Mouse (Mus musculus): ENCODE data around the gene Olfr1135. TPM values are rescaled to one million over a fixed set of nuclear protein-coding genes. Genes with fewer than 3 reads are reported as not detected.

Gene Olfr1135
- not detected for polyA plus RNA-seq (2014; fragmentation: Illumina TruSeq; extraction: RNeasy Lipid Tissue Mini Kit (QIAGEN cat#74804); ENCODE audit: low read depth, low replicate concordance)

DNA sequence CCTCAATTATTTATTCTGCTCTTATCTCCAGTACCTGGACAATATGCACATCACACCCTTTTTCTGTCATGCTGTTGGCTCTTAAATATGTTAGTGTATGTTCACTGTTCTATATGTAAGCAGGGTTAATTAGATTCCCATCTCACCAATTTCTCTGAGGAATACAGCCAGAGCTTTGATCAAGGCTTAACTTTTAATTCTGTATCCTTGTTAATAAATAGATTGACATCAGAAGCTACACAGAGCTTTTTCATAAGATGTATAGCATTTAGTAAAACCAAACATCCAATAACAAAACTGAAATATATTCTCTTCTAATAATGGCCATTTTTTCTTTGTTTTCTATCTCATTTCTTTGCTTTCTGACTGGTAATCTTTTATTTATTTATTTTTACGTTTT is at the start of gene Olfr1135:
Gene Olfr1135 (minus strand): TSS at position 101 of the 400 bp plus-strand sequence.

DNA sequence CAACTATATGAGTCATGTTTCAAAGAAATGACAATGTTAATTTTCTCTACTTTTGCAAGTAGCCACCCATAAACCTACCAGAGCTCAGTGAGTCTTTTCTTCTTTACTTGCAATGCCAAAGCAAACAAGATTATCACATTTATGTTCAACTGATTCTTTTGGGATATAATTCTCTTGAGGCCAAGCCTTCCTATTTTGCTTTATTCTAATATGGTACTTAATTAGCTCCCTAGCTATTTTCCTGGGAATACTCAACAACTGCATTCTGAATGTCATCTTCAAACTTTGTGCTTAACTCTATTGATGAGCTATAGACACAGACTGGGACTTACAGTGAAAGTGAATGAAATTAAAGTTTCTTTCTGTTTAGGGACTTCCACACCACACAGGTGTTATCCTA is 39.6 kb upstream of the Olfr1135 start, which contains the start of gene Olfr1137:
Gene Olfr1137 (minus strand): TSS at position 101 of the 400 bp plus-strand sequence.

DNA sequence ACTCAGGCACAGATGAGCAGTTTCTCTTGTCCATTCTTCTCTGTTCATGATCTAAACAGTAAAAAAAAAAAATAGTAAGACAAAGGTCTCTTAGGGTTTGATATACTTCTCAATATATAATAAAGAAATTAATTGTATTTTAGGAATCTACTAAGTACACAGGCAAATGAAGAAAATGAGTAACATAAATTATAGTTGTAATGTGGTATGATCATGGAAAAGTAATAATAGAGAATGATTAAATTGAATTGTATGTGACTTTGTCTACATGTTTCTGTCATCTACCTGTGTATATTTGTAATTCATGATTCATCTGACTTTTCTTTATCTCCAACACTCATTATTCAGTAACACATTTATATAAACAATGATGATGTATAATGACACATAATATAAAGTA is 20.4 kb upstream of the Olfr1135 start, which contains the start of gene Olfr1136:
Gene Olfr1136 (minus strand): TSS at position 101 of the 400 bp plus-strand sequence.

DNA sequence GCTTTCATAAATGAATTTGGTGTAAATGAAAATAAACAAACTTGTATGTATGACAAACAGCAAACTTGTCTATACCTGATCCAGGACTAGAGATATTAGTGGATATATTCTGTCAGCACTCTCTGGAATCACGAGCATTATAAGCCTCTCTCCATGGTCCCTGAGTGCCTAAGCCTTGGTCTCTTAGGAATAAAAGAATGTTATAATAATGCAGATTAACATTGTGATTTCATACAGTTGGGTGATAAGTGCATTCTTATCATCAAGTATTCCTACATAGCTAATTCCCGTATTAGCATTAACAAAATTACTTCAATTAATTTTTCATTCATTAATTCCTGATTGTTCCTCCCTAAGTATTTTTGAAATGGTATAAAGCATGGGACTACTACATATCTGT is 15.1 kb downstream of the Olfr1135 start, which contains the start of gene Olfr1134:
Gene Olfr1134 (minus strand): TSS at position 101 of the 400 bp plus-strand sequence.

DNA sequence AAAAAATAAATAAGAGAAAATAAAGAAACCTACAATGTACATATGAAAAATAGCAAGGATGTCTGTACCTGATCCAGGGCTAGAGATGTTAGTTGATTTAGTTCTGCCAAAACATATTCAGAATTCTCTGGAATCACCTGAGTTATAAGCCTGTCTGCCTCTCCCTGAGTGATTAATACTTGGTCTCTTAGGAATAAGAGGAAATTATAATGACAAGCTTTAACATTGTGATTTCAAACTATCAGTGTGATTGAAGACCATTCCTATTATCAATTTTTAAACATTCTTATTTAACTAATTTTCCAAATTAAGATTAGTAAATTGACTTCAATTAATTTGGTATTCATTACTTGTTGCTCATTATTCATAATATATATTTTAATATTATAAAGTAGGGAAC is 26.2 kb downstream of the Olfr1135 start, which contains the start of gene Olfr1133:
Gene Olfr1133 (minus strand): TSS at position 101 of the 400 bp plus-strand sequence.

DNA sequence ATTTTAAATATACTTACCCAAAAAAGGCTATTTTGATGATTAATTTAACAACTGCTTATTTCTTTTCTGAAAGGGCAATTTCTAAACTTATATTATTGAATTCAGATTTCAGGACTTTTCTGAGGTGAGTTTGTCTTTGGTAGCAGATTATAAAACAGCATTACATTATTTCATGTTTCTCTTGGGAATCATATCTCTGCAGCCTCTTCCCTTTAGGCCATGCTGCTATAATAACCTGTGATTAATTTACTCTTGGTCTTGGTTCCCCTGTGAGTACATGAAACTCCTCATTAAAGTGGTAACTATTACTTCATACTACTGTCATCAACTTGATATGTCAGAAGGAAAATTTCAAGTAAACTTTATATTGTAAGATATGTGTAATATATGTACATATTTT is 36.0 kb downstream of the Olfr1135 start, which contains the start of gene Olfr1132:
Gene Olfr1132 (minus strand): TSS at position 101 of the 400 bp plus-strand sequence.

DNA sequence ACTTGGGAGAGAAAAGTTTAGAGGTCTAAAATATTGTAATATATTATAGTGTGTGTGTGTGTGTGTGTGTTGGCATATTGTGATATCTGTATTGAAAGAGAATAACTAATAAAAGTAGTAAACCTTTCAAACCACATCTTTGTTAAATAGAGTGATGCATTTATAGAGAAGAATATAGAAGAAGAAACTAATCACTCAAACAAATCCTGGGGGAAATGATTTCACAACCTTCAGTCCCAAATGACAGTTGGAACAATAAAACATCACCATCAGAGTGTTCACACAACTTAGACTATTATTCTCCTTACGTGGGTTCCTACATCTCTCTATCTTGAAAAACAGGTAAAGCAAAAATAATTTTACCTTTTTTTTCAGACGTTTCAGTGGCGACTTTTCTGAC is 46.7 kb downstream of the Olfr1135 start, which contains the start of gene Olfr1131:
Gene Olfr1131 (plus strand): TSS at position 301 of the 400 bp plus-strand sequence.

Other genes with a start within 250 kb of the Olfr1135 start
- gene Olfr1124, start 243.4 kb downstream of the Olfr1135 start, polyA plus RNA-seq (2014; fragmentation: Illumina TruSeq; extraction: RNeasy Lipid Tissue Mini Kit (QIAGEN cat#74804); ENCODE audit: low read depth, low replicate concordance) = not detected
- not detected for gene Olfr1126, start 219.7 kb downstream of the Olfr1135 start, polyA plus RNA-seq (2014; fragmentation: Illumina TruSeq; extraction: RNeasy Lipid Tissue Mini Kit (QIAGEN cat#74804); ENCODE audit: low read depth, low replicate concordance)
- gene Pramel7, start 176.6 kb downstream of the Olfr1135 start, polyA plus RNA-seq (2014; fragmentation: Illumina TruSeq; extraction: RNeasy Lipid Tissue Mini Kit (QIAGEN cat#74804); ENCODE audit: low read depth, low replicate concordance) = not detected
- not detected for gene Pramel6, start 167.1 kb downstream of the Olfr1135 start, polyA plus RNA-seq (2014; fragmentation: Illumina TruSeq; extraction: RNeasy Lipid Tissue Mini Kit (QIAGEN cat#74804); ENCODE audit: low read depth, low replicate concordance)
- not detected for gene Olfr153, start 141.9 kb downstream of the Olfr1135 start, polyA plus RNA-seq (2014; fragmentation: Illumina TruSeq; extraction: RNeasy Lipid Tissue Mini Kit (QIAGEN cat#74804); ENCODE audit: low read depth, low replicate concordance)
- not detected for gene Olfr1128, start 128.1 kb downstream of the Olfr1135 start, polyA plus RNA-seq (2014; fragmentation: Illumina TruSeq; extraction: RNeasy Lipid Tissue Mini Kit (QIAGEN cat#74804); ENCODE audit: low read depth, low replicate concordance)
- not detected for gene Olfr1129, start 99.8 kb downstream of the Olfr1135 start, polyA plus RNA-seq (2014; fragmentation: Illumina TruSeq; extraction: RNeasy Lipid Tissue Mini Kit (QIAGEN cat#74804); ENCODE audit: low read depth, low replicate concordance)
- gene Olfr1130, start 67.5 kb downstream of the Olfr1135 start, polyA plus RNA-seq (2014; fragmentation: Illumina TruSeq; extraction: RNeasy Lipid Tissue Mini Kit (QIAGEN cat#74804); ENCODE audit: low read depth, low replicate concordance) = not detected
- not detected for gene Olfr1131, start 46.6 kb downstream of the Olfr1135 start, polyA plus RNA-seq (2014; fragmentation: Illumina TruSeq; extraction: RNeasy Lipid Tissue Mini Kit (QIAGEN cat#74804); ENCODE audit: low read depth, low replicate concordance)
- gene Olfr1132, start 36.1 kb downstream of the Olfr1135 start, polyA plus RNA-seq (2014; fragmentation: Illumina TruSeq; extraction: RNeasy Lipid Tissue Mini Kit (QIAGEN cat#74804); ENCODE audit: low read depth, low replicate concordance) = not detected
- not detected for gene Olfr1133, start 26.3 kb downstream of the Olfr1135 start, polyA plus RNA-seq (2014; fragmentation: Illumina TruSeq; extraction: RNeasy Lipid Tissue Mini Kit (QIAGEN cat#74804); ENCODE audit: low read depth, low replicate concordance)
- not detected for gene Olfr1134, start 15.2 kb downstream of the Olfr1135 start, polyA plus RNA-seq (2014; fragmentation: Illumina TruSeq; extraction: RNeasy Lipid Tissue Mini Kit (QIAGEN cat#74804); ENCODE audit: low read depth, low replicate concordance)
- not detected for gene Olfr1136, start 20.3 kb upstream of the Olfr1135 start, polyA plus RNA-seq (2014; fragmentation: Illumina TruSeq; extraction: RNeasy Lipid Tissue Mini Kit (QIAGEN cat#74804); ENCODE audit: low read depth, low replicate concordance)
- not detected for gene Olfr1137, start 39.5 kb upstream of the Olfr1135 start, polyA plus RNA-seq (2014; fragmentation: Illumina TruSeq; extraction: RNeasy Lipid Tissue Mini Kit (QIAGEN cat#74804); ENCODE audit: low read depth, low replicate concordance)
- gene Olfr1138, start 66.3 kb upstream of the Olfr1135 start, polyA plus RNA-seq (2014; fragmentation: Illumina TruSeq; extraction: RNeasy Lipid Tissue Mini Kit (QIAGEN cat#74804); ENCODE audit: low read depth, low replicate concordance) = not detected
- gene Olfr1140, start 70.1 kb upstream of the Olfr1135 start, polyA plus RNA-seq (2014; fragmentation: Illumina TruSeq; extraction: RNeasy Lipid Tissue Mini Kit (QIAGEN cat#74804); ENCODE audit: low read depth, low replicate concordance) = not detected
- not detected for gene Olfr1141, start 80.3 kb upstream of the Olfr1135 start, polyA plus RNA-seq (2014; fragmentation: Illumina TruSeq; extraction: RNeasy Lipid Tissue Mini Kit (QIAGEN cat#74804); ENCODE audit: low read depth, low replicate concordance)
- not detected for gene Olfr152, start 105.8 kb upstream of the Olfr1135 start, polyA plus RNA-seq (2014; fragmentation: Illumina TruSeq; extraction: RNeasy Lipid Tissue Mini Kit (QIAGEN cat#74804); ENCODE audit: low read depth, low replicate concordance)
- gene Olfr1143, start 126.9 kb upstream of the Olfr1135 start, polyA plus RNA-seq (2014; fragmentation: Illumina TruSeq; extraction: RNeasy Lipid Tissue Mini Kit (QIAGEN cat#74804); ENCODE audit: low read depth, low replicate concordance) = not detected
- not detected for gene Olfr1145, start 136.2 kb upstream of the Olfr1135 start, polyA plus RNA-seq (2014; fragmentation: Illumina TruSeq; extraction: RNeasy Lipid Tissue Mini Kit (QIAGEN cat#74804); ENCODE audit: low read depth, low replicate concordance)
- gene Olfr1148, start 156.9 kb upstream of the Olfr1135 start, polyA plus RNA-seq (2014; fragmentation: Illumina TruSeq; extraction: RNeasy Lipid Tissue Mini Kit (QIAGEN cat#74804); ENCODE audit: low read depth, low replicate concordance) = not detected
- gene Olfr1150-ps1, start 170.3 kb upstream of the Olfr1135 start, polyA plus RNA-seq (2014; fragmentation: Illumina TruSeq; extraction: RNeasy Lipid Tissue Mini Kit (QIAGEN cat#74804); ENCODE audit: low read depth, low replicate concordance) = not detected
- gene Olfr1151, start 182.2 kb upstream of the Olfr1135 start, polyA plus RNA-seq (2014; fragmentation: Illumina TruSeq; extraction: RNeasy Lipid Tissue Mini Kit (QIAGEN cat#74804); ENCODE audit: low read depth, low replicate concordance) = not detected
- not detected for gene Olfr1152, start 192.8 kb upstream of the Olfr1135 start, polyA plus RNA-seq (2014; fragmentation: Illumina TruSeq; extraction: RNeasy Lipid Tissue Mini Kit (QIAGEN cat#74804); ENCODE audit: low read depth, low replicate concordance)
- not detected for gene Olfr1153, start 221.3 kb upstream of the Olfr1135 start, polyA plus RNA-seq (2014; fragmentation: Illumina TruSeq; extraction: RNeasy Lipid Tissue Mini Kit (QIAGEN cat#74804); ENCODE audit: low read depth, low replicate concordance)
- gene Olfr1154, start 231.5 kb upstream of the Olfr1135 start, polyA plus RNA-seq (2014; fragmentation: Illumina TruSeq; extraction: RNeasy Lipid Tissue Mini Kit (QIAGEN cat#74804); ENCODE audit: low read depth, low replicate concordance) = not detected